Mouse (Mus musculus) liver, embryonic 16.5 days (tissue): ENCODE data around the gene Efna1. TPM values are rescaled to one million over a fixed set of nuclear protein-coding genes. Genes with fewer than 3 reads are reported as not detected.

Source experiments
- ATAC-seq: fragments of 200-750 bp; cut with Nextera tagmentation; 2 replicates; pipeline ENCODE4 v1.8.0; 2017; ENCODE audit warnings: low read depth, mild to moderate bottlenecking, moderate number of reproducible peaks, moderate library complexity
- H3K27ac ChIP-seq: fragments of 300-500 bp; sonication (generic); 2 replicates; pipeline ENCODE4 v1.5.1; 2014; ENCODE audit warnings: mild to moderate bottlenecking, low read length
- H3K27me3 ChIP-seq: fragments of 300-500 bp; sonication (generic); 2 replicates; pipeline ENCODE4 v1.6.1; 2014; ENCODE audit warnings: low read depth, low read length, mixed read lengths; ENCODE audit not compliant: control insufficient read depth, insufficient read depth
- H3K36me3 ChIP-seq: fragments of 300-500 bp; sonication (generic); 2 replicates; pipeline ENCODE4 v1.6.1; 2014; ENCODE audit warnings: mild to moderate bottlenecking; ENCODE audit not compliant: control insufficient read depth, insufficient read depth
- H3K4me1 ChIP-seq: fragments of 300-500 bp; sonication (generic); 2 replicates; pipeline ENCODE4 v1.6.1; 2014; ENCODE audit warnings: low read depth, low read length, mixed read lengths; ENCODE audit not compliant: control insufficient read depth
- H3K4me2 ChIP-seq: fragments of 300-500 bp; sonication (generic); 2 replicates; pipeline ENCODE4 v1.6.1; 2014; ENCODE audit warnings: low read depth, low read length, mixed read lengths
- H3K4me3 ChIP-seq: fragments of 300-500 bp; sonication (generic); 2 replicates; pipeline ENCODE4 v1.5.1; 2014; ENCODE audit warnings: low read depth, mild to moderate bottlenecking, low read length
- H3K9ac ChIP-seq: fragments of 300-500 bp; sonication (generic); 2 replicates; pipeline ENCODE4 v1.6.1; 2014; ENCODE audit warnings: low read depth, low read length
- H3K9me3 ChIP-seq: fragments of 300-500 bp; sonication (generic); replicated peaks from 2 replicates; pipeline ENCODE4 v1.6.1; 2016; ENCODE audit warnings: low read length; ENCODE audit not compliant: control insufficient read depth
- WGBS: fragments of 180-500 bp; shearing (Covaris S2); extraction: QIAGEN DNeasy Blood & Tissue Kit; methylation state at CpG from one replicate; pipeline ENCODE4 v1.1.7; 2014; ENCODE audit not compliant: insufficient replicate concordance; 5-methylcytosine and 5-hydroxymethylcytosine counted together
- polyA plus RNA-seq: library from polyadenylated mRNA; unstranded; fragments of >200 nt; fragmentation: Nextera tagmentation; extraction: Ambion mirVana; gene quantifications from 2 replicates; pipeline ENCODE4 v1.2.1, GENCODE M21; 2015

Gene Efna1
- polyA plus RNA-seq, 1 experiment from 2014 or later = 12.7 TPM

DNA sequence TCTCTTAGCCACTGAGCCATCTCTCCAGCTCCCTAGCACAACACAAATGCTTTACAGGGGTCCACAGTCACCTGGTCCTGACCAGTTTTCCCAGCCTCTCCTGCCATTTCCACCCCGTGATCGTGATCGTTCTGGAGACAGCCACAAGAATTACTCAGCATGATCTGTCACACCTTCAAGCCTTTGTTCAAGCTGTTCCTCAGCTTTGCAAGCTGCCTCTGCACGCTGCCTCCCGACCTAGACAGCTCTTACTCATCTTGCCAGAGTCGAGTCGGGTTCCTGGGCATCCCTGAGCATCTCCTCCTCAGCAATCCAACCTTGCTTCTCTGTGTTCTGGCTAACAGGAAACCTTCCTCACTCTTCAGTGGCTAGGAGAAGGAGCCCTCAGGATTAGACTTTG is 21.9 kb downstream of the Efna1 start, which contains the start of gene Dpm3:
TSS of gene Dpm3 (plus strand) at position 283 of the 400 bp plus-strand sequence.
- no peaks in the 10 kb centered on the region for H3K9me3 ChIP-seq
- 0 out of 2 replicates have a peak, but pooled peaks cover 2% of the 10 kb centered on the region for H3K27me3 ChIP-seq
- no peak within 1 kb of the TSS for H3K27ac ChIP-seq
- no peak for ATAC-seq
- no peak within 1 kb of the TSS for H3K4me2 ChIP-seq
- no peaks in the 10 kb centered on the region for H3K36me3 ChIP-seq
- H3K4me1 ChIP-seq = no peaks in the 10 kb centered on the region; the same call in 1 of the 2 replicates
- WGBS = 45% methylated on average over 7 of the region's 7 CpGs
- no peak within 1 kb of the TSS for H3K9ac ChIP-seq
- no peak within 1 kb of the TSS for H3K4me3 ChIP-seq

DNA sequence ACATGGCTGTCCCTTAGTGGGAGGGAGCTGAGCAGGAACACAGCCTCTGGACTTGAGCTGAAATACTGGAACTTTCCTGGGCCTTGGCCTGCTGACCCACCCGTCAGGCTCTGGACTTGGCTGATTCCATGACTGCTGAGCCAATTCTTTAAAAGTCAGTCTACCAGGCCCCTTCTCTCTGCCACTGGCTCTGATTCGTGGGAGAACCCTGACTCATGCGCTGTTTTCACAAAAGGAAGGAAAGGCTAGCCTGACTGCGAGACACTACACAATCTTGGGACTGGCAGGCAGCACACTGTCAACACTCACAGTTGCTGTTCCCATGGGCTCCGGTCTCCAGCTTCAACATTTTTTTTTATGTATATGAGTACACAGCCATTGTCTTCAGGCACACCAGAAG is 24.8 kb downstream of the Efna1 start:
- H3K36me3 ChIP-seq = no peaks in the 10 kb centered on the region
- H3K4me1 ChIP-seq = peaks cover 5% of the 10 kb centered on the region
- H3K4me3 ChIP-seq = no peak overlapping the region
- no peak overlapping the region for H3K4me2 ChIP-seq
- WGBS = 50% methylated on average over 5 of the region's 5 CpGs
- H3K9me3 ChIP-seq = no peaks in the 10 kb centered on the region
- H3K27ac ChIP-seq = no peak overlapping the region
- ATAC-seq = no peak
- H3K27me3 ChIP-seq = peaks cover 8% of the 10 kb centered on the region
- H3K9ac ChIP-seq = no peak overlapping the region

- Histone ChIP-seq H3K4me2 (no peak overlapping the region), H3K27ac (no peak overlapping the region), H3K27me3 (peaks cover 8% of the 10 kb centered on the region), H3K4me1 (peaks cover 12% of the 10 kb centered on the region), H3K9me3 (no peaks in the 10 kb centered on the region), H3K9ac (no peak overlapping the region), H3K4me3 (no peak overlapping the region), H3K36me3 (no peaks in the 10 kb centered on the region)
- ATAC-seq = no peak
- WGBS = 46% methylated on average over 5 of the region's 5 CpGs
These were observed 25.9 kb downstream of the Efna1 start for GRCm38 (mm10) chr3:89254994-89255393.

GRCm38 (mm10) chr3:89251365-89251895 is 29.5 kb downstream of the Efna1 start:
- Histone ChIP-seq H3K9me3 (no peaks in the 10 kb centered on the region), H3K4me1 (peaks cover 17% of the 10 kb centered on the region), H3K27ac (no peak overlapping the region), H3K4me3 (no peak overlapping the region), H3K4me2 (peak overlapping the region; percentile 32; the same call in 1 of the 2 replicates), H3K36me3 (no peaks in the 10 kb centered on the region), H3K27me3 (peaks cover 6% of the 10 kb centered on the region), H3K9ac (no peak overlapping the region)
- 3% methylated on average over 17 of the region's 17 CpGs for WGBS
- ATAC-seq = peak; percentile 60

GRCm38 (mm10) chr3:89250435-89251040 is 30.4 kb downstream of the Efna1 start:
- Histone ChIP-seq H3K4me1 (peaks cover 23% of the 10 kb centered on the region), H3K9ac (no peak overlapping the region), H3K4me3 (no peak overlapping the region), H3K36me3 (no peaks in the 10 kb centered on the region), H3K27me3 (peaks cover 8% of the 10 kb centered on the region), H3K4me2 (no peak overlapping the region), H3K9me3 (no peaks in the 10 kb centered on the region), H3K27ac (no peak overlapping the region)
- ATAC-seq = no peak
- WGBS = 15% methylated on average over 7 of the region's 7 CpGs

- Histone ChIP-seq H3K36me3 (no peaks in the 10 kb centered on the region), H3K9me3 (no peaks in the 10 kb centered on the region), H3K9ac (no peak overlapping the region), H3K4me2 (peak overlapping the region; percentile 88), H3K27ac (no peak overlapping the region), H3K4me3 (no peak overlapping the region; the same call in 1 of the 2 replicates), H3K4me1 (peaks cover 35% of the 10 kb centered on the region), H3K27me3 (peaks cover 25% of the 10 kb centered on the region)
- ATAC-seq = no peak
- WGBS = 70% methylated on average over 4 of the region's 4 CpGs
These were observed 33.5 kb downstream of the Efna1 start for GRCm38 (mm10) chr3:89247466-89247865.

GRCm38 (mm10) chr3:89246261-89247100 is 34.5 kb downstream of the Efna1 start, which contains the start of gene Trim46:
Gene Trim46 (minus strand): TSS chr3:89246309.
- Histone ChIP-seq H3K4me3 (peak within 1 kb of the TSS; percentile 68), H3K4me1 (peaks cover 33% of the 10 kb centered on the region), H3K9ac (peak within 1 kb of the TSS; percentile 68), H3K9me3 (no peaks in the 10 kb centered on the region), H3K36me3 (no peaks in the 10 kb centered on the region), H3K27me3 (peaks cover 20% of the 10 kb centered on the region), H3K4me2 (peak within 1 kb of the TSS; percentile 88), H3K27ac (peak within 1 kb of the TSS; percentile 41; the same call in 1 of the 2 replicates)
- under 1% methylated on average over 42 of the region's 42 CpGs for WGBS
- peak; percentile 57 for ATAC-seq

GRCm38 (mm10) chr3:89245688-89246171 is 35.2 kb downstream of the Efna1 start, which contains the start of gene Krtcap2:
Gene Krtcap2 (plus strand): TSS chr3:89245966.
- 6% methylated on average over 20 of the region's 20 CpGs for WGBS
- Histone ChIP-seq H3K4me2 (peak within 1 kb of the TSS; percentile 88), H3K36me3 (no peaks in the 10 kb centered on the region), H3K27ac (peak within 1 kb of the TSS; percentile 41; the same call in 1 of the 2 replicates), H3K27me3 (peaks cover 20% of the 10 kb centered on the region), H3K4me3 (peak within 1 kb of the TSS; percentile 68), H3K9ac (peak within 1 kb of the TSS; percentile 68), H3K4me1 (peaks cover 25% of the 10 kb centered on the region), H3K9me3 (no peaks in the 10 kb centered on the region)
- 0 out of 2 replicates have a peak, but pooled peaks have one; percentile 3 for ATAC-seq
